Mouse (Mus musculus) forebrain, embryonic 11.5 days (tissue): ENCODE measurements at regions not wholly inside any gene's neighbourhood (a gene's known extent, or its start where the extent isn't known, plus 50 kb on each side); places are given as distances from the start of the nearest gene placed in this dataset.

Source experiments
- ATAC-seq: fragments of 200-750 bp; cut with Nextera tagmentation; replicated peaks from 2 replicates; pipeline ENCODE4 v1.8.0; 2017; ENCODE audit warnings: moderate TSS enrichment; ENCODE audit not compliant: low FRiP score
- DNase-seq: peaks from one replicate; pipeline ENCODE4 v3.0.0-alpha.2; 2017; ENCODE audit warnings: low spot score
- H3K27ac ChIP-seq: fragments of 300-500 bp; sonication (generic); 2 replicates; pipeline ENCODE4 v1.5.1; 2014; ENCODE audit warnings: low read depth, low read length
- H3K27me3 ChIP-seq: fragments of 300-500 bp; sonication (generic); 2 replicates; pipeline ENCODE4 v1.6.1; 2014; ENCODE audit warnings: mild to moderate bottlenecking, low read length, mixed read lengths; ENCODE audit not compliant: control insufficient read depth, insufficient read depth
- H3K36me3 ChIP-seq: fragments of 300-500 bp; sonication (generic); 2 replicates; pipeline ENCODE4 v1.6.1; 2014; ENCODE audit warnings: mild to moderate bottlenecking, low read length, moderate library complexity, mixed read lengths; ENCODE audit not compliant: control insufficient read depth, insufficient read depth
- H3K4me1 ChIP-seq: fragments of 300-500 bp; sonication (generic); replicated peaks from 2 replicates; pipeline ENCODE4 v1.6.1; 2014; ENCODE audit warnings: low read length, mixed read lengths; ENCODE audit not compliant: control insufficient read depth, insufficient read depth
- H3K4me2 ChIP-seq: fragments of 300-500 bp; sonication (generic); 2 replicates; pipeline ENCODE4 v1.6.1; 2014; ENCODE audit warnings: low read depth, mild to moderate bottlenecking, low read length, moderate library complexity, mixed read lengths; ENCODE audit not compliant: severe bottlenecking
- H3K4me3 ChIP-seq: fragments of 300-500 bp; sonication (generic); 2 replicates; pipeline ENCODE4 v1.5.1; 2014; ENCODE audit warnings: low read depth, low read length
- H3K9ac ChIP-seq: fragments of 300-500 bp; sonication (generic); 2 replicates; pipeline ENCODE4 v1.6.1; 2014; ENCODE audit warnings: low read length
- H3K9me3 ChIP-seq: fragments of 300-500 bp; sonication (generic); 2 replicates; pipeline ENCODE4 v1.6.1; 2016; ENCODE audit warnings: low read length, mixed read lengths; ENCODE audit not compliant: control insufficient read depth
- WGBS: fragments of 180-500 bp; shearing (Covaris S2); extraction: QIAGEN DNeasy Blood & Tissue Kit; methylation state at CpG from one replicate; pipeline ENCODE4 v1.1.7; 2014; 5-methylcytosine and 5-hydroxymethylcytosine counted together

DNA sequence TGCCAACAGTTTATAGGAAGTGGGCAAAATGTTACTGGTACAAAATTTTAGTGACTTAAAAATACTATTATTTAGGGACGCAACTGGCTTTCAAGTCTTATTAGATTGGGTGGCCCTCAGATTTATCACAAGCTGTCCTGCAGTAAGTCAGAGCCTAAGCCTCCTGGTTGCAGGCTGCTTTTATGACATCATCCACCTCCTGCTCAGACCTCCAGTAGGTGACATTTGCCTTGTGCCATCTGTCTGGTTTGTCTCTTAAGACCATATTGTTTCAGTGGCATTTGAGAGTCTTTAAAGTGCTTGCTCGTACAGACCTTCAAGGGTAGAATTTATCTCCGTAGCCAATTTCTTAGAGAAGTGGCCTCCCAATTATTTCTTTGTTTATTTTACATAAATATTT lies 111.9 kb upstream of the Trhde start:
- WGBS = 75% methylated on average over 3 of the region's 3 CpGs
- Histone ChIP-seq H3K27ac (no peak overlapping the region), H3K9me3 (no peaks in the 10 kb centered on the region), H3K9ac (no peak overlapping the region), H3K4me3 (no peak overlapping the region), H3K36me3 (no peaks in the 10 kb centered on the region), H3K27me3 (no peaks in the 10 kb centered on the region), H3K4me1 (no peaks in the 10 kb centered on the region), H3K4me2 (no peak overlapping the region)
- ATAC-seq (no peak), DNase-seq (no peak)

DNA sequence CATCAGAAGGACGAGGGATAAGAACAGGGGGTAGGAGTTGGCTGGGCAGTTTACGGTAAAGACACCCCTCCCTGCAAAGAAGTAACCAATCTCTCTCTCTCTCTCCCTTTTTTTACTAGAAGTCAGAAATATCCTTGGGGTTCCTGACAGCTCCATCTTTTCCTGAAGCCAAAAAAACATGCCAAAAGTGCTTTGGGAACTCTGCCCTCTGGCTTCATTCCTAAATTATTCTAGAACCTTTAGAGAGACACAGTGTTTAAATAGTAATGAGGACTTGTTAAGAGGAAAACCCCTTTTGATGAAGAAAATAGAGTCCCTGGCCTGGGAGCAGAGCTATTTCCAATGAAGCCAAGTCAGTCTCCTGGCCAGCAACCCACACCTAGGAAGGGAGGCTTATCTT lies 89.8 kb upstream of the Trhde start:
- WGBS = 87% methylated on average over 2 of the region's 2 CpGs
- H3K27me3 ChIP-seq = no peaks in the 10 kb centered on the region
- no peaks in the 10 kb centered on the region for H3K4me1 ChIP-seq

DNA sequence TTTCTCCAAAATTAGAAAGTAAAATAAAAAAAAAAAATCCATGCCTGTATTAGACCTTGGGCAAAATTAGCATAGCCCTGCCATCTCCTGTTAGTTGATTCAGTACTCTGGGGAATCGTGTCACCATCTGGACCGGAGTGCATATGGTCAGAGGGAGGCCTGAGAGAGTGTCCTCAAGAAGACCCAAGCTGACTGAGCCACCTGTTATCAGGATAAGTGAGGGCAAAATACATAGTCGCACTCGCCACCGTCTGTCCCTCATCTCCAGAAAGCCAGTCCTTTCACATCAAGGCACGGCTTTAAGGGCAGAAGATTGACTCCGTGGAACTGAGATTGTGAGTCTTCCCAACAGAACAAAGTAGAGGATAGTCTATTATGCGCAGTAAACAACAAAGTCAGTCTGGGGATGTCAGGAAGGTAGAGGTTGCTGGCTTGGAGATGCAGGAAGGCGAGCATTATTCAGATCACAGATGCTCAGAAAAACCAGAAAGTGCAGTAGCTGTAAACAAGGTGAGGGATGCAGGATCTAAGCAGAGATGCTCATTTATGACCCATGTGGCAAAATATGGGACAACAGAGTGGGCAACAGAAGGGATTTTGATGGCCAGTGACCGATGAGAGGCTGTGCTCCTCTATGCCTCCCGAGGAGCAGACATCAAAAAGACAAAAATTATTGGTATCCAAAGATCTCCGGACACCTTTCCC lies 88.8 kb upstream of the Trhde start:
- Histone ChIP-seq H3K4me3 (no peak overlapping the region), H3K9me3 (no peaks in the 10 kb centered on the region), H3K9ac (no peak overlapping the region), H3K4me2 (no peak overlapping the region), H3K27ac (no peak overlapping the region), H3K4me1 (no peaks in the 10 kb centered on the region), H3K36me3 (no peaks in the 10 kb centered on the region), H3K27me3 (no peaks in the 10 kb centered on the region)
- ATAC-seq (no peak), DNase-seq (no peak)
- 90% methylated on average over 12 of the region's 12 CpGs for WGBS

More for the DNA sequence above, 89.8 kb upstream of the Trhde start:
- Histone ChIP-seq H3K36me3 (no peaks in the 10 kb centered on the region), H3K9ac (no peak overlapping the region), H3K9me3 (no peaks in the 10 kb centered on the region), H3K4me2 (no peak overlapping the region), H3K27ac (no peak overlapping the region), H3K4me3 (no peak overlapping the region)
- ATAC-seq (no peak), DNase-seq (no peak)

DNA sequence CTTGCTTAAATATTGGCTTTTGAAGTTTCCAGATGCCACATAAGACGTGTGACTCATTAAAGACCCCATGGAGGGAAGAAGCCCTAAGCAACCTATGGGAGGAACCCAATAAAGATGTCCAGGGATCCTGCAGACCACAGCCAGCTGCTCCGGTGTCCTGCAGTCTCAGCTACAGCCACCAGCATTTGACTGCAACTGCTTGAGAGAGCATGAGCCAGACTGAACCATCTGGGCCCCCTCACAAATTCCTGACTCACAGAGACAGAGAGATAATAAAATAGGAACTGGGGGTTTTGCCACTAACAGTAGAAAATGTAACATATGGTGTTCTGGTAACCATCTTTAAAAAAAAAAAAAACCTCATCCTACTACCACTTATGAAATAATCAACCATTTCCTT lies 69.1 kb upstream of the Trhde start:
- 81% methylated on average over 2 of the region's 2 CpGs for WGBS
- no peak for ATAC-seq
- H3K9me3 ChIP-seq = no peaks in the 10 kb centered on the region
- no peak overlapping the region for H3K9ac ChIP-seq
- H3K27me3 ChIP-seq = no peaks in the 10 kb centered on the region
- no peaks in the 10 kb centered on the region for H3K36me3 ChIP-seq
- H3K4me3 ChIP-seq = no peak overlapping the region
- no peaks in the 10 kb centered on the region for H3K4me1 ChIP-seq
- no peak for DNase-seq
- no peak overlapping the region for H3K4me2 ChIP-seq
- no peak overlapping the region for H3K27ac ChIP-seq

DNA sequence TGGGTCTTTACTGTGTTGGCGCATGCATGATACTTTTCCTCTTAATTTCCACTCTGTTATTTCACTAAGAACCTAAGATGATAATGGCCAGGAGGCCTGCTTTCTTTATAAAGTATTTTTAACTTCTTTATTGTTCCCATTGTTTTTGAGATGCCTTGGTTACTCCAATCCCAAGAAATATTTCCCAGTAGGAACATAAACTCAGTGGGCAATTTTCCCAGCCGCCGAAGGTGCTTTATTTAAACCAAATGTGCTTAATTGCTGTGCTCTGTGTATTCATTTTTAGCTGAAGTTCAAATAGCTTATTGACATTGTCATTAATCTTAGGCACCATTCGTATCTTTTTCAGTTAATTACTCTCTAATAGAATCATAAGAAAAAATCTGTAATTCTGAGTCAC lies 55.1 kb upstream of the Trhde start:
- no peak for ATAC-seq
- no peak for DNase-seq
- Histone ChIP-seq H3K27me3 (no peaks in the 10 kb centered on the region), H3K27ac (no peak overlapping the region), H3K9me3 (no peaks in the 10 kb centered on the region), H3K4me3 (no peak overlapping the region), H3K4me2 (no peak overlapping the region), H3K36me3 (no peaks in the 10 kb centered on the region), H3K9ac (no peak overlapping the region), H3K4me1 (no peaks in the 10 kb centered on the region)
- WGBS = 84% methylated on average over 4 of the region's 4 CpGs

DNA sequence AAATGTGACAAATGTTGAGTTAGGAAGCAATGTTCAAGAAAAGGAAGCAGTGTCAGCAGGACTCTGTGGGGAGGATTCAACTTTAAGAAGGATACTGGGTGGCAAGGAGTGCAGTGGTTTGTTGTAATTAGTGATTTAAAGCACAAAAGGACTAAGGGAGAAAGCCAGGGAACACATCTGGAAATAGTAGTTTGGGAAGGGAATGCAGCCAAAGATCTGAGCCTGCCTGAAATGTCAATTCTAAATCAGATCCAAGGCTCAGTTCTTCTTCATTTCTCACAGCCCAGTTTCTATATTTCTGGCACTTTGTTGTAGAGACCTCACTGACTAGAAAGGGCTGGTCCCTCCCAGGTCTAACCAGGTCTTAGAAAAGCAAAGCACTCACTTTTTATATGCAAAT lies 50.6 kb upstream of the Trhde start:
- ATAC-seq = no peak
- no peak overlapping the region for H3K4me2 ChIP-seq
- H3K27me3 ChIP-seq = no peaks in the 10 kb centered on the region
- no peaks in the 10 kb centered on the region for H3K9me3 ChIP-seq
- H3K27ac ChIP-seq = no peak overlapping the region
- no peak for DNase-seq
- H3K4me3 ChIP-seq = no peak overlapping the region
- no peaks in the 10 kb centered on the region for H3K4me1 ChIP-seq
- no peaks in the 10 kb centered on the region for H3K36me3 ChIP-seq
- no peak overlapping the region for H3K9ac ChIP-seq
